Mouse (Mus musculus): ENCODE measurements around the gene D430041D05Rik. TPM values are rescaled to one million over a fixed set of nuclear protein-coding genes. Genes with fewer than 3 reads are reported as not detected.
"Not testable (repeated sequence)": the region's sequence is repeated elsewhere in the genome, so short reads cannot be mapped to it uniquely, and the experiment has no call there.

The D430041D05Rik gene
- polyA plus RNA-seq, 1 experiment from 2014 or later = 0.12 TPM

DNA sequence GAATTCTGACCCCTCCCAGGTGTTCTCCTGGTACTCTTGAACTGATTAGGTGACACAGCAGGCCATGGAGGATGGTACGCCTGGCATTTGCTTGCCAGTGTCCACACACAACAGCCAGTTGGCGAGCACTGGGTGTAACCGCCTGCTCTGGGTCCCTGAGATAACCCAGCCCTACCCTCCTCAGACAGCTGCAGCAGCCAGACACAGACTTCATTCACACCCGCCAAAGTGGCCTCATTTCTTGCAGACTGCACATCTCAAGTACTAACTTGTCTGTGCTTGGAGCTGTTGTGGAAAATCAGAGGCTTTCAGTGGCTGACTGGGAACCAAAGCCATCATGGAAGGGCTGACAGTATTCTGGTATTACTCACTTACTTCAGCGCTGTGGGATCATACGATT lies 280.6 kb downstream of the D430041D05Rik start:
- Histone ChIP-seq H3K9ac (ENCODE audit: low read depth, low read length) (no peak overlapping the region), H3K4me1 (ENCODE audit: control insufficient read depth, insufficient read depth, low read length) (peaks cover 25% of the 10 kb centered on the region), H3K4me2 (ENCODE audit: low read depth, low read length) (no peak overlapping the region), H3K9me3 (ENCODE audit: control insufficient read depth, low read length) (no peaks in the 10 kb centered on the region), H3K4me3 (ENCODE audit: low read length) (no peak overlapping the region), H3K27ac (ENCODE audit: low read length) (peak overlapping the region; percentile 37; the same call in 1 of the 2 replicates), H3K36me3 (ENCODE audit: control insufficient read depth, insufficient read depth, low read length) (no peaks in the 10 kb centered on the region), H3K27me3 (replicated peaks; ENCODE audit: control insufficient read depth, insufficient read depth, low read length) (no peaks in the 10 kb centered on the region)
- peak; percentile 65 for ATAC-seq
- 56% methylated on average over 6 of the region's 6 CpGs for WGBS

DNA sequence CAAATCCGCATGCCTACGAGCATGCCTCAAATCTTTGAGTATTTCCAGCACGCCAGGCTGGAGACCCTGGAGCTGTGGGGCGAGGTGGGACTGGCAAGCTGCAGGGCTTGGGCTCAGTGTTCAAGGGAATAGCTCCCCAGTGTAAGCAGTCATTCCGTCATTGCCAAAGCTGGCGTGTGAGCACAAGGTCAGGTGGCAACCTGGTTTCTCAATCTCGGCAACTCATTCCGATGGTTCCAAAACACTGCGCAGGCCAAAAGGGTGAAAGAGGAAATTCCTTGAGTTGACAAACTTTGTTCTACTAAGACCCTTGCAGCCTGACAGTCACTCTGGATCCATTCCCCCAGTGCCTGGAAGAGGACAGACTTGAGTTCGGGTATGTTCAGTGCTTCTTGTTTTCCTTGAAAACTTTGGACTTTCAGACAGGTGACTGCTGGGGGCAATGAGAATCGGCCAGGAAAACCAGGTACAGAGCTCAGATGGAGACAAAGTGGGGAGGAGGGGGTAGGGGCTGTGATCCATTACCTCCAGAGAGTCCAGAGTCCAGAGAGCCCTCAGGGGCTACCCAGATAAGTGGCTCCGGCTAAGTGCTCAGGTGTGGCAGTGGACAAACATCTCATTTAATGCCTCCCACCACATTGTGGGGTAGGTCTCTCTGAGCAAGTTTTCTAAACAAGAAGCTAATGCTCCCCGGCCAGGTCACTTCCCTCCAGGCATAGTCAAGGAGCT lies 281.8 kb downstream of the D430041D05Rik start:
- H3K27me3 ChIP-seq (replicated peaks; ENCODE audit: control insufficient read depth, insufficient read depth, low read length) = no peaks in the 10 kb centered on the region
- H3K4me3 ChIP-seq (ENCODE audit: low read length) = no peak overlapping the region
- H3K9me3 ChIP-seq (ENCODE audit: control insufficient read depth, low read length) = no peaks in the 10 kb centered on the region
- WGBS = 67% methylated on average over 13 of the region's 13 CpGs
- H3K4me1 ChIP-seq (ENCODE audit: control insufficient read depth, insufficient read depth, low read length) = peaks cover 25% of the 10 kb centered on the region
- peak overlapping the region; percentile 23; the same call in 1 of the 2 replicates for H3K9ac ChIP-seq (ENCODE audit: low read depth, low read length)
- peak; percentile 66 for ATAC-seq
- H3K36me3 ChIP-seq (ENCODE audit: control insufficient read depth, insufficient read depth, low read length) = no peaks in the 10 kb centered on the region
- peak overlapping the region; percentile 29; the same call in 1 of the 2 replicates for H3K27ac ChIP-seq (ENCODE audit: low read length)
- H3K4me2 ChIP-seq (ENCODE audit: low read depth, low read length) = no peak overlapping the region

DNA sequence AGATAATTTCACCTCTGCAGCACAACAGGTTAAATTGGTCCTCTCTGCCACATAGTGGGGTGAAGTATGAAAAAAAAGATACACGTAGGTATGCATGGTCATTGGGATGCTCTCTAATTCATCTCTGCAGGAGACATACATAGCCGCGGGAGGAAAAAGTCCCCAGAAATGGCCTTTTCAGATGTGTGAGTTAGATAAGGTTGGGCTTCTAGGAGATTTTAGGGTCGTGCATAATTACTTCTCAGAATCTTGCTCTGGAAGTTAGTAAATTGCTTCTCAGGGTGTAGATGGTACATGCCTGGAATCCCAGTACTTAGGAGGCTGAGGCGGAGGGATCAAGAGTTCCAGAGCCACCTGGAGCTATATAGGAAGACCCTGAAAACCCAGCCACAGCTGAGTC lies 286.7 kb downstream of the D430041D05Rik start:
- no peak for ATAC-seq
- 77% methylated on average over 5 of the region's 5 CpGs for WGBS
- Histone ChIP-seq H3K27me3 (replicated peaks; ENCODE audit: control insufficient read depth, insufficient read depth, low read length) (no peaks in the 10 kb centered on the region), H3K9ac (ENCODE audit: low read depth, low read length) (no peak overlapping the region), H3K36me3 (ENCODE audit: control insufficient read depth, insufficient read depth, low read length) (no peaks in the 10 kb centered on the region), H3K4me3 (ENCODE audit: low read length) (no peak overlapping the region), H3K4me1 (ENCODE audit: control insufficient read depth, insufficient read depth, low read length) (peaks cover 13% of the 10 kb centered on the region), H3K4me2 (ENCODE audit: low read depth, low read length) (no peak overlapping the region), H3K27ac (ENCODE audit: low read length) (no peak overlapping the region), H3K9me3 (ENCODE audit: control insufficient read depth, low read length) (no peaks in the 10 kb centered on the region)

DNA sequence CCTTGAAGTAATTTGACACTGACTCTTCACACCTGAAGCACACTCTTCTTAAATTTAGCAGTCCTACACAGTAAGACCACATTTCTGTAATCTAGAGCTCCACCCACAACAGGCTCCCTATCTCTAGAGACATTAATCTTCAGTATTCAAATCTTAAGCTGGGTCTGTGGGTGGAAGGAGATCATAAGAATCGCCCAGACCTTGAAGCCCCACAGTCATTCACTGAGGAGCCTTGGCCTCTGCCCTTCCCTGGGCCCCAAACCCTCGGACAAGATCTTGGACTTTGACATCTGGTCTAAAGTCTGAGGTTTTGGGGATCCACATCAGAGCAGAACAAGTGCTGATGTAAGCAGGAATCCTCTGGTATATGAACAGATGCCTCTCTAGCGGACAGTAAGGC lies 287.3 kb downstream of the D430041D05Rik start:
- WGBS = 36% methylated on average over 3 of the region's 3 CpGs
- no peaks in the 10 kb centered on the region for H3K36me3 ChIP-seq (ENCODE audit: control insufficient read depth, insufficient read depth, low read length)
- H3K27ac ChIP-seq (ENCODE audit: low read length) = no peak overlapping the region
- H3K9ac ChIP-seq (ENCODE audit: low read depth, low read length) = 0 out of 2 replicates have a peak overlapping the region, but pooled peaks have one; percentile 79
- H3K4me3 ChIP-seq (ENCODE audit: low read length) = no peak overlapping the region
- no peaks in the 10 kb centered on the region for H3K27me3 ChIP-seq (replicated peaks; ENCODE audit: control insufficient read depth, insufficient read depth, low read length)
- H3K9me3 ChIP-seq (ENCODE audit: control insufficient read depth, low read length) = no peaks in the 10 kb centered on the region
- peak overlapping the region; percentile 96 for H3K4me2 ChIP-seq (ENCODE audit: low read depth, low read length)
- peaks cover 13% of the 10 kb centered on the region for H3K4me1 ChIP-seq (ENCODE audit: control insufficient read depth, insufficient read depth, low read length)
- peak; percentile 8 for ATAC-seq

DNA sequence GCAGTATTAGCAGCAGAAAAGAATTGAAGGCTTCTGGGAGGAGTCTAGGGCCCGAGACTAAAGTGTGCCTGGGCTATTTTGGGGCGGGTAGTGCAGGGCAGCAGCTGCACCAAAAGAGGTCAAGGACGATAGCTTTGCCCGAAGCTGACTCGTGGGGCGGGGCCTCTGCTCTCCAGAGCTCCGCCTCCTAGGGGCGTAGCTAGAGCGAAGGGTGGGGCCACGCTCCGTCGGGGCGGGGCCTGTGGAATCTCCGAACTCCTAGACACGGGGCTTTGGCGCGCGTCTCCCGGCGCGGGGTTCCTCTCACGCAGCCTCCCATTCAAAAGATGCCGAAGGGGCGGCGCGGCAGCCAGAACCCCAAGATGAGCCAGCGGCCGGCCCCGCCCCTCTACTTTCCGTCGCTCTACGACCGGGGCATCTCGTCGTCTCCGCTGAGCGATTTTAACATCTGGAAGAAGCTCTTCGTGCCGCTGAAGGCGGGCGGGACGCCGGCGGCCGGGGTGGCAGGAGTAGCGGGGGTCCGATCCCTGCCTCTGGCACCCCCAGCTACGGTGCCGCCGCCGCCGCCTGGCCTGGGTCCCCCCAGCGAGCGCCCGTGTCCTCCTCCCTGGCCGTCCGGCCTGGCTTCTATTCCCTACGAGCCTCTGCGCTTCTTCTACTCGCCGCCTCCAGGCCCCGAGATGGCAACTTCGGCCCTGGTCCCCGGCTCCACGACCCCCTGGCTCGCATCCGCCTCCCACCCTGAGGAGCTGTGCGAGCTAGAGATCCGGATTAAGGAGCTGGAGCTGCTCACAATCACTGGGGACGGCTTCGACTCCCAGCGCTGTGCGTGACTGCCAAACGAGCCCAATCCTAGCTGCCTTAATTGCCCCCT lies 288.1 kb downstream of the D430041D05Rik start, which contains the start of gene A930018P22Rik:
Gene A930018P22Rik, plus strand, starts transcription at position 265 of the 874 bp plus-strand sequence.
- Histone ChIP-seq H3K4me3 (ENCODE audit: low read length) (peak within 1 kb of the TSS; percentile 70), H3K9me3 (ENCODE audit: control insufficient read depth, low read length) (no peaks in the 10 kb centered on the region), H3K36me3 (ENCODE audit: control insufficient read depth, insufficient read depth, low read length) (no peaks in the 10 kb centered on the region), H3K9ac (ENCODE audit: low read depth, low read length) (peak within 1 kb of the TSS; percentile 79), H3K27ac (ENCODE audit: low read length) (peak within 1 kb of the TSS; percentile 74), H3K4me2 (ENCODE audit: low read depth, low read length) (peak within 1 kb of the TSS; percentile 96), H3K4me1 (ENCODE audit: control insufficient read depth, insufficient read depth, low read length) (peaks cover 13% of the 10 kb centered on the region), H3K27me3 (replicated peaks; ENCODE audit: control insufficient read depth, insufficient read depth, low read length) (no peaks in the 10 kb centered on the region)
- peak; percentile 94 for ATAC-seq
- under 1% methylated on average over 74 of the region's 74 CpGs for WGBS

DNA sequence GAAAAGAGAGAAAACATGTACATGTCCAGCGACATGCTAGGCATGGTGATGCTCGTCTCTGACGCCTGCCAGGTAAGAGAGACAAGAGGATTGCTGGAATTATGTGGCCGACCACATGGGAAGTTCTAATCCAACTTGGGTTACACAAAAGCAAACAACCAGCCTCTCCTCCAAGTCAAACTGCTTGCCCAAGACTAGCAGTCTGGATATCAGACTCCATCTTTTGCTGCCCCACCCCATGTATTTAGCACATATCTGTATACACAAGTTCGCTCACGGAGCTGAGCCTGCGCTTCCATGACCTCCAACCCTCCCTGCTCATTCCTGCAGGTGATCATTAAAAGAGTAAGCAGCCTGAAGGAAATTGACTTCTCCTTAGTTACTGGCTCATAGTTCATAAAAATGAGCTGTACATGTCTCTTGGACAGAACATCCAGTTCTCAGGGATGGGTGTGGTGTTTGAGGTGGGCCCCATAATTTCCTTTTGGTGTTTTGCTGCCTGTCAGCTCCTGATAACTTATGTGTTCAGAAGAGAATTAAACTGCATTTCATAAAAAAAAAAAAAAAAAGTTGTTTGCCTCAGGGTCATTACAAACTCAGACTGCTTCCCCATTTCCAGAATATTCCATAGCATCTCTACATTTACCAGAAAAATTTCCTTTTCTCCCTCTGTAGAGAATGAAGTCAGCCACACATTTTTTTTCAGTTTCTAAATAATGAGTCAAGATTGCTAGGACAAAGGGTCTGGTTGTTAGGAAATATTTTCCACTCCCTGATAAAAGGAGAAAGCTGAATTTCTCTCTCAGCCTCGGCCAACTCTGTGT lies 288.9 kb downstream of the D430041D05Rik start:
- peak; percentile 27 for ATAC-seq
- peak overlapping the region; percentile 70 for H3K4me3 ChIP-seq (ENCODE audit: low read length)
- H3K4me2 ChIP-seq (ENCODE audit: low read depth, low read length) = peak overlapping the region; percentile 96
- no peaks in the 10 kb centered on the region for H3K9me3 ChIP-seq (ENCODE audit: control insufficient read depth, low read length)
- H3K9ac ChIP-seq (ENCODE audit: low read depth, low read length) = peak overlapping the region; percentile 51; the same call in 1 of the 2 replicates
- peaks cover 13% of the 10 kb centered on the region for H3K4me1 ChIP-seq (ENCODE audit: control insufficient read depth, insufficient read depth, low read length)
- WGBS = 65% methylated on average over 8 of the region's 8 CpGs
- H3K36me3 ChIP-seq (ENCODE audit: control insufficient read depth, insufficient read depth, low read length) = no peaks in the 10 kb centered on the region
- no peaks in the 10 kb centered on the region for H3K27me3 ChIP-seq (replicated peaks; ENCODE audit: control insufficient read depth, insufficient read depth, low read length)
- H3K27ac ChIP-seq (ENCODE audit: low read length) = peak overlapping the region; percentile 74

DNA sequence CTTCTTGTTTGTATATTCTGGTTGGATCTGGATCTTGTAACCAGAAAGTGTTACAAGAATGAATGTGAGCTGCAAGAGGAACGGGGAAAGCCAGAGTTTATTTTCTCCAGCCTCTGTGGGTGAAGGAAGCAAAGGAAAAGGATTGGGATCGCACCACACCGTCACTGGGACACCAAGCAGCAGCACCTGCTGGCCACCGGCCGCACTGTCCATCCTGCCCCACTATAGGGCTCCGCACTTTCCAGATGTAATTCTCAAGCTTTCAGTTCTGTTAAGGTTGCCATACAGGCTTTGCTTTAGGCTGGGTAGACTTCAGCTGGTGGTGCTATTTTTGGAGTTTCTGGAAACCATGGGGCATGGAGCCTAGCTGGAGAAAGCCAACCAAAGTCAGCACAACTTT lies 290.5 kb downstream of the D430041D05Rik start:
- H3K4me2 ChIP-seq (ENCODE audit: low read depth, low read length) = no peak overlapping the region
- no peak overlapping the region for H3K9ac ChIP-seq (ENCODE audit: low read depth, low read length)
- no peaks in the 10 kb centered on the region for H3K27me3 ChIP-seq (replicated peaks; ENCODE audit: control insufficient read depth, insufficient read depth, low read length)
- peaks cover 13% of the 10 kb centered on the region for H3K4me1 ChIP-seq (ENCODE audit: control insufficient read depth, insufficient read depth, low read length)
- no peaks in the 10 kb centered on the region for H3K9me3 ChIP-seq (ENCODE audit: control insufficient read depth, low read length)
- no peak overlapping the region for H3K4me3 ChIP-seq (ENCODE audit: low read length)
- H3K36me3 ChIP-seq (ENCODE audit: control insufficient read depth, insufficient read depth, low read length) = no peaks in the 10 kb centered on the region
- 56% methylated on average over 6 of the region's 6 CpGs for WGBS
- no peak for ATAC-seq
- peak overlapping the region; percentile 51 for H3K27ac ChIP-seq (ENCODE audit: low read length)

DNA sequence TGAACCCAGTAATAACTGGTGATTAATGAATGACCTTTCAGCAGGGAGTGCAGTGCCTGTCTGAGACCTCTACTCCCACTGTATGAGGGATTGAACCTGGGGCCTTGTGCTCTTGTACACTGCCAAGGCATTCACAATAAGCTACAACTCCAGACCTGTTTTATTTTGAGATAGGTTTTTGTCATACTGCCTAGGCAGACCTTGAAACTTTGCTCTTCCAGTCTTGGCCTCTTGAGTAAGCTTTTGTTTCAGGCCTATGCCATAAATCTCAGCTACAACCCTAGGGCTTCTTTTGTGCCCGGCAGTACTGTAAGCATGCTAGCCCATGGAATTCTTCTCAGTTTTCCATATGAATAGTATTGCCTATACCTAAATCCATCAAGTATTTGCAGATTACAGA lies 291.7 kb downstream of the D430041D05Rik start:
- Histone ChIP-seq H3K9ac (ENCODE audit: low read depth, low read length) (no peak overlapping the region), H3K4me3 (ENCODE audit: low read length) (no peak overlapping the region), H3K27ac (ENCODE audit: low read length) (no peak overlapping the region), H3K27me3 (replicated peaks; ENCODE audit: control insufficient read depth, insufficient read depth, low read length) (no peaks in the 10 kb centered on the region), H3K4me2 (ENCODE audit: low read depth, low read length) (no peak overlapping the region), H3K4me1 (ENCODE audit: control insufficient read depth, insufficient read depth, low read length) (peaks cover 13% of the 10 kb centered on the region), H3K9me3 (ENCODE audit: control insufficient read depth, low read length) (no peaks in the 10 kb centered on the region), H3K36me3 (ENCODE audit: control insufficient read depth, insufficient read depth, low read length) (no peaks in the 10 kb centered on the region)
- 66% methylated on average over 1 of the region's 1 CpGs for WGBS
- ATAC-seq = no peak

DNA sequence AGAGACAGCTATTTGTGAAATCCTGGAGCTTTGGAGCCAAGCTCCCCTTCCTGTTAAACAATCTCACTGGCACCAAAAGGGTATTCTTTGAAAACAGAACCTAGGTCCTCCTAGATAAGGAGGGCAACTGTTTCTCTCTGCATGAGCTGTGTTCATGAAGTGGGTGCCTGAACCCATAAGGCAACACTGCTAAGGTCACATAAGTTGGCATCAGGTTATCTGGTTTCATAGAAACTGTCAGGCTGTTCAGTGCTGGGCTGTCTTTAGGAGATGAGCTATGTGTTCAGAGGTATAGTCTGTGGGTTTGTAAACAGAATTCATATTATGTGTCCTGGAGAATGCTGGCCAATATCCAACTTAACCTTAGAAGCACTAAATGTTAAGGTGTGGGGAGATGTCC lies 293.6 kb downstream of the D430041D05Rik start:
- not testable (repeated sequence) for ATAC-seq; H3K4me2 ChIP-seq (ENCODE audit: low read depth, low read length); H3K27ac ChIP-seq (ENCODE audit: low read length); H3K4me3 ChIP-seq (ENCODE audit: low read length); H3K9me3 ChIP-seq (ENCODE audit: control insufficient read depth, low read length); H3K27me3 ChIP-seq (replicated peaks; ENCODE audit: control insufficient read depth, insufficient read depth, low read length); H3K36me3 ChIP-seq (ENCODE audit: control insufficient read depth, insufficient read depth, low read length); H3K9ac ChIP-seq (ENCODE audit: low read depth, low read length)
- peaks cover 13% of the 10 kb centered on the region for H3K4me1 ChIP-seq (ENCODE audit: control insufficient read depth, insufficient read depth, low read length)
